Mouse (Mus musculus): ENCODE measurements around the gene Tmem235. TPM values are rescaled to one million over a fixed set of nuclear protein-coding genes. Genes with fewer than 3 reads are reported as not detected.

Gene Tmem235
- polyA plus RNA-seq, 1 experiment from 2014 or later = not detected

DNA sequence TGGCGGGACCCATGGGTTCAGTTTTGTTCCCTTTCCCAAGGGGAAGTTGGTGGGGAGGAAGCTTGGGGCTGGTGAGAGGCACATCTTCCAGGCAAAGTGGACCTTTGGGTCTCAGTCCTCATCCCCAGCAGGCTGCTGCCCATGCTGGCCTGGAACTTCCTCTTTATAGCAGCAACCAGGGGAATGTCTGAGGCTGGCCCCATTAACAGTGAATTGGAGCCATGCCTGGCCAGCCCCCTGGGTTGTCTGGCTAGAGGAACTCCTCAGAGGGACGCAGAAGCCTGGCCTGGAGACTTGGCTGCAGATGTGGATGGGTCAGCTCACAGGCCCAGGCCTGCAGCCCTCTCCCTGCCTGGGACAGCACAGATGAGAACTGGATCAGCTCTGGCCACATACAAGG lies 4.3 kb downstream of the Tmem235 start:
- H3K27me3 ChIP-seq (ENCODE audit: control insufficient read depth, insufficient read depth, low read length) = peaks cover 11% of the 10 kb centered on the region; the same call in 1 of the 2 replicates
- no peak overlapping the region for H3K4me3 ChIP-seq (replicated peaks; ENCODE audit: low read depth, low read length)
- H3K4me2 ChIP-seq (ENCODE audit: low read length) = no peak overlapping the region
- H3K36me3 ChIP-seq (ENCODE audit: control insufficient read depth, insufficient read depth, low read length) = no peaks in the 10 kb centered on the region
- no peak for DNase-seq
- peaks cover 14% of the 10 kb centered on the region for H3K4me1 ChIP-seq (ENCODE audit: control insufficient read depth, insufficient read depth, low read length)
- no peaks in the 10 kb centered on the region for H3K9me3 ChIP-seq (ENCODE audit: control insufficient read depth, low read length)
- WGBS = 80% methylated on average over 2 of the region's 2 CpGs
- no peak overlapping the region for H3K27ac ChIP-seq (replicated peaks; ENCODE audit: low read depth, low read length)
- no peak for ATAC-seq (ENCODE audit: low FRiP score, low TSS enrichment)
- no peak overlapping the region for H3K9ac ChIP-seq (replicated peaks; ENCODE audit: low read length)

DNA sequence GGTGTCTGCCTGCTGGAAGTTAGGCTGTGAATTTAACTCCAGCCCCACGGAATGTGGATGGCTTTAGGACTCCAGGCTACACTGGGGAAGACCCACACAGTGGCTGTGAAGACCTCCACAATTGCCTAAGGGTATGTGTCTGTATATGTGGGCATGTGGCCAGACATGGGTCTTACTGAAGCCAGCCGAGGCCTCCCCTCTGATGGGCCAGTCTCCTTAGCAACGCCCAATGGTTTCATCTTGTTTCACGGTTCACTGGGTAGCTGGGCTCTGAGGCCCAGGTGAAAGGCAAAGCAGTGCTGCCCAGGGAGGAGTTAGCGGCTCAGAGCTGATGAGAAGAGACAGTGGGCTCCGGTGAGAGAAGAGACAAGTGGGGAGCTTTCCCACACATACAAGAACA lies 5.4 kb downstream of the Tmem235 start:
- Histone ChIP-seq H3K9ac (replicated peaks; ENCODE audit: low read length) (0 out of 2 replicates have a peak overlapping the region, but pooled peaks have one; percentile 20), H3K36me3 (ENCODE audit: control insufficient read depth, insufficient read depth, low read length) (no peaks in the 10 kb centered on the region), H3K4me1 (ENCODE audit: control insufficient read depth, insufficient read depth, low read length) (peaks cover 14% of the 10 kb centered on the region), H3K4me2 (ENCODE audit: low read length) (no peak overlapping the region), H3K27me3 (ENCODE audit: control insufficient read depth, insufficient read depth, low read length) (peaks cover 4% of the 10 kb centered on the region; the same call in 1 of the 2 replicates), H3K9me3 (ENCODE audit: control insufficient read depth, low read length) (no peaks in the 10 kb centered on the region), H3K4me3 (replicated peaks; ENCODE audit: low read depth, low read length) (no peak overlapping the region), H3K27ac (replicated peaks; ENCODE audit: low read depth, low read length) (peak overlapping the region; percentile 71)
- DNase-seq (peak; percentile 75), ATAC-seq (ENCODE audit: low FRiP score, low TSS enrichment) (no peak; the same call in 1 of the 2 replicates)
- 9% methylated on average over 6 of the region's 6 CpGs for WGBS

DNA sequence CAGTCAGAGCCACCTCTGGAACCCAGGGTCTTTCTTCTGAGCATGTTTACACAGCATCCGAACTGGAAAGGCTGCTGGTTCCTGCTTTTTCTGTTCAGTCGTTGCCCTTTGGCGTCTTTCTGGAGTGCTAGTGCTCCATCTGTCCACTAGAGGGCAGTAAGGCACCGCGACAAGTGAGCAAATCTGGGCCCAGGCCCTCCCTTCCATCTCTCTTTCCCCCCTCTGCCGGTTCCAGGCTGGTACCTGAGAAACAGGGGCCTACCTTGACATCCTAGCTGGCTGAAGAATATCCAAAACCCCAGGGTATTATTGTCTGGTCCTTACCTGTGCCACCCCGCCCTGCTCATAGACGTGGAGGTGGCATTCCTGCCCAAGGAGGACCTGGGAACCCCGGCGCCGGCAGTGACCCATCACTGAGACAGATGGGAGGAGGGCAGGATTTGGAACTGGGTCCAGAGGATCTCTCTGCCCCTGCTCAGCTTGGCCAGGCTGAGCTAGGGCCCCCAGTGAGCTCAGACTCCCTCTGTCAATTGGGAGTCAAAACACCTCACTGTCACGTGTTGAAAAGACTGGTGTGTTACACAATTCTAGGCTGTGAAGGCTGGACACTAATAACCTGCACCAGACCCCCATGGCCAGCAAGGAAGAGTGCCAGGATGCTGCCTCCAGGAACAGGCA lies 10.3 kb downstream of the Tmem235 start:
- ATAC-seq (ENCODE audit: low FRiP score, low TSS enrichment) (no peak; the same call in 1 of the 2 replicates), DNase-seq (peak; percentile 94)
- Histone ChIP-seq H3K27me3 (ENCODE audit: control insufficient read depth, insufficient read depth, low read length) (no peaks in the 10 kb centered on the region), H3K27ac (replicated peaks; ENCODE audit: low read depth, low read length) (no peak overlapping the region), H3K4me2 (ENCODE audit: low read length) (0 out of 2 replicates have a peak overlapping the region, but pooled peaks have one; percentile 17), H3K9me3 (ENCODE audit: control insufficient read depth, low read length) (no peaks in the 10 kb centered on the region), H3K4me3 (replicated peaks; ENCODE audit: low read depth, low read length) (no peak overlapping the region), H3K9ac (replicated peaks; ENCODE audit: low read length) (peak overlapping the region; percentile 39; the same call in 1 of the 2 replicates), H3K36me3 (ENCODE audit: control insufficient read depth, insufficient read depth, low read length) (no peaks in the 10 kb centered on the region), H3K4me1 (ENCODE audit: control insufficient read depth, insufficient read depth, low read length) (peaks cover 17% of the 10 kb centered on the region)
- 33% methylated on average over 12 of the region's 12 CpGs for WGBS

DNA sequence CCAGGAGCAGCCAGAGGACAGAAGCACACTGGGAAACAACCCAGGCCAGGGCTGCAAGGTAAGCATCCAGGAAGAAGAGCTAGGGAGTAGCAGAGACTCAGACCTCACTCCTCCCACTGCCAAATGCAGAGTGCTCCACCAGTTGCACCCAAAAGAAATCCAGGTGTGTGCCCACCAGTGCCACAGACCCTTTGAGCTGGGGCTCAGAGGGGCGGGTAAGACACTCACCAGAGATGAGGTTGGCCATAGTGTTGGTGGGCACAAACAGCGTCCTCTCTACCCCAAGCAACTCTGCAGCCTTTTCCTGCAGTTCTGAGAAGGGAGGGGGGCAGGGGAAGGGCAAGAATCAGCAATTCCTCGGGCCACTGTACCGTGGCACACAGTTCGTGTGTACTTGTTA lies 10.8 kb downstream of the Tmem235 start:
- H3K9ac ChIP-seq (replicated peaks; ENCODE audit: low read length) = no peak overlapping the region
- no peaks in the 10 kb centered on the region for H3K36me3 ChIP-seq (ENCODE audit: control insufficient read depth, insufficient read depth, low read length)
- H3K27ac ChIP-seq (replicated peaks; ENCODE audit: low read depth, low read length) = no peak overlapping the region
- WGBS = 65% methylated on average over 5 of the region's 5 CpGs
- no peaks in the 10 kb centered on the region for H3K27me3 ChIP-seq (ENCODE audit: control insufficient read depth, insufficient read depth, low read length)
- no peak overlapping the region for H3K4me2 ChIP-seq (ENCODE audit: low read length)
- ATAC-seq (ENCODE audit: low FRiP score, low TSS enrichment) (no peak), DNase-seq (no peak)
- no peaks in the 10 kb centered on the region for H3K9me3 ChIP-seq (ENCODE audit: control insufficient read depth, low read length)
- H3K4me1 ChIP-seq (ENCODE audit: control insufficient read depth, insufficient read depth, low read length) = peaks cover 12% of the 10 kb centered on the region
- H3K4me3 ChIP-seq (replicated peaks; ENCODE audit: low read depth, low read length) = no peak overlapping the region

DNA sequence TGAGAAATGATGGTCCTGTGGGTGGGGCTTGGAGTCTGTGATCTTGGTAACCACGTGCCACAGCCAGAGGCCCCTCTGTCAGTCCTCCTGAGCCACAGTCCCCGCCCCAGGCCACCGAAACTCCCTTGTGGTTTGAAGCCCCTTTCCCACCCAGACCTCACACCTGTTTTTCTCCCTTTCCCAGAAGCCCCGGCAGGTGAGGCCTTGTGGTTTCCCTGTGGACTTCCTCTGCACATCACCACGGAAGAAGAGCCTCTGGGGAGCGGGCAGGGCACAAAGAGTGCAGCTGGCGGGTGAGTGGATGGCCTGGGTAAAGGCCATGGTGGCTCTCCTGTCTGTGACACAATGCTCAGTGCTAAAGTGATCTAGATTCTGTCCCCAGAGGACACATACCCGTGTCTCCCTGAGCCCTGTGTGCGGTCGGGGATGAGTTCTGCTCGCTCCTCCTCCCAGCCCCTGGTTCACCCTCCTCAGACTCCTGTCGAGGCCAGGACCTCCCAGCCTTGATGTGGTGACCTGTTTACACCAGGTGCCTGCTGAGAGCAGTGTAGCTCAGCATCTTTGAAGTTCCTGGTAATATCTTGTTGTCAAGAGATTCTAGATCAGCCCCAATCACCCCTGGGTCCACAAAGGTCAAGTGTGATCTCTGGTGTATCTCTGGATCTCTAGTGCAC lies 11.5 kb downstream of the Tmem235 start:
- no peak overlapping the region for H3K27ac ChIP-seq (replicated peaks; ENCODE audit: low read depth, low read length)
- H3K27me3 ChIP-seq (ENCODE audit: control insufficient read depth, insufficient read depth, low read length) = no peaks in the 10 kb centered on the region
- H3K9me3 ChIP-seq (ENCODE audit: control insufficient read depth, low read length) = no peaks in the 10 kb centered on the region
- peaks cover 10% of the 10 kb centered on the region for H3K4me1 ChIP-seq (ENCODE audit: control insufficient read depth, insufficient read depth, low read length)
- H3K9ac ChIP-seq (replicated peaks; ENCODE audit: low read length) = no peak overlapping the region
- ATAC-seq (ENCODE audit: low FRiP score, low TSS enrichment) (no peak), DNase-seq (no peak)
- WGBS = 64% methylated on average over 12 of the region's 12 CpGs
- no peaks in the 10 kb centered on the region for H3K36me3 ChIP-seq (ENCODE audit: control insufficient read depth, insufficient read depth, low read length)
- H3K4me3 ChIP-seq (replicated peaks; ENCODE audit: low read depth, low read length) = no peak overlapping the region; the same call in 1 of the 2 replicates
- H3K4me2 ChIP-seq (ENCODE audit: low read length) = peak overlapping the region; percentile 97; the same call in 1 of the 2 replicates

DNA sequence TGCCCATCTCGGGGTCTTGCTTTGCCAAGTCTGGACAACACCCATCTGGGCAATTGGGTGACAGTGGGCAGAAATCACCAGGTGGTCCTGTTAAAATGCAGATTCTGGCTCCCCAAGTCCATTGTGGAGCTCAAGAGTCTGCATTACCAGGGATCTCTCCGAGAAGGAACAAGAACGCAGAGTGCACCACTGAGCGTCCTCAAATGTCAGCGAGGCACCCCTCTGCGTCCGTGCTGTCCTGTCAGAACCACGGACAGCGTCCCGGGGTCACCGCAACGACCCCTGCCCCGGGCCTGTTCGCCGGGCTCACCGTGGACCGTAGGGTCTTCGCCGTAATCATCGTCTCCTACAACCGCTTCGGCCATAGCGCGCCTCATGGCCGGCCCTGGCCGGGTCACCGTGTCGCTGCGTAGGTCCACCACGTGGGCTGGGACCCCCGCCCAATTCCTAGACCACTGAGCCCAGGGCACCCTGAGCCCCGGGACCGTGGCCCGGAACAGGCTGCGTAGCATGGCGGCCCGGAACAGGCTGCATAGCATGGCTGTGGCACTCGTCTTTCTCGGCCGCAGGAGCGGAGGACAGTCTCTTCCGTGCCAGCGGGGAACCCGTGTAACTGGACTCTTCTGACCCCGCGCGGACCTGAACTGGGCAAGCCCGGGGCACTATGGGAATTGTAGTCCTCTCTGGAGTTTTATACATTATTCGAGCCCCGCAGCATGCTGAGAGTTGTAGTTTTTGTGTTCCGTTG lies 12.5 kb downstream of the Tmem235 start, which contains the start of gene Tha1:
TSS of gene Tha1 (minus strand) at position 621 of the 748 bp plus-strand sequence.
- under 1% methylated on average over 51 of the region's 51 CpGs for WGBS
- H3K27ac ChIP-seq (replicated peaks; ENCODE audit: low read depth, low read length) = 0 out of 2 replicates have a peak within 1 kb of the TSS, but pooled peaks have one; percentile 26

DNA sequence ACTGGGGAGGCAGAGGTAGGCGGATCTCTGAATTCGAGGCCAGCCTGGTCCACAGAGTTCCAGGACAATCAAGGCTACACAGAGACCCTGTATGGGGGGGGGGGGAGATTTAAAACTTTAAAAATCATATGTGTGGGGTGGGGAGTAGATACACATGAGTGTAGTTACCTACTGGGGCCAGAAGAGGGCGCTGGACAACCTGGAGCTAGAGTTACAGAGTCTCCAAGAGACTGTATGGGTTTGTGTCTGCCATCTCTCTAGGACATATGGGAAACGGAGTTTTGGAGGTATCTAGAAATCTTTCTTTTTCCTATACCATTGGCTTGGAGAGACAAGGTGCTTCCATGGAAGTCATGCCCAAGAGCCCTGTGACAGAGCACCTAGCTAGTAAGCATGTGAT lies 13.9 kb downstream of the Tmem235 start:
- no peaks in the 10 kb centered on the region for H3K27me3 ChIP-seq (ENCODE audit: control insufficient read depth, insufficient read depth, low read length)
- ATAC-seq (ENCODE audit: low FRiP score, low TSS enrichment) (no peak), DNase-seq (no peak)
- no peak overlapping the region for H3K4me3 ChIP-seq (replicated peaks; ENCODE audit: low read depth, low read length)
- H3K9ac ChIP-seq (replicated peaks; ENCODE audit: low read length) = no peak overlapping the region
- H3K36me3 ChIP-seq (ENCODE audit: control insufficient read depth, insufficient read depth, low read length) = no peaks in the 10 kb centered on the region
- H3K4me1 ChIP-seq (ENCODE audit: control insufficient read depth, insufficient read depth, low read length) = peaks cover 23% of the 10 kb centered on the region
- H3K27ac ChIP-seq (replicated peaks; ENCODE audit: low read depth, low read length) = no peak overlapping the region
- WGBS = 60% methylated on average over 4 of the region's 4 CpGs
- H3K4me2 ChIP-seq (ENCODE audit: low read length) = no peak overlapping the region
- no peaks in the 10 kb centered on the region for H3K9me3 ChIP-seq (ENCODE audit: control insufficient read depth, low read length)

More for the DNA sequence above, 12.5 kb downstream of the Tmem235 start, which contains the start of gene Tha1:
- no peaks in the 10 kb centered on the region for H3K27me3 ChIP-seq (ENCODE audit: control insufficient read depth, insufficient read depth, low read length)
- DNase-seq (peak; percentile 89), ATAC-seq (ENCODE audit: low FRiP score, low TSS enrichment) (peak; percentile 68; the same call in 1 of the 2 replicates)
- peak within 1 kb of the TSS; percentile 80 for H3K9ac ChIP-seq (replicated peaks; ENCODE audit: low read length)
- no peaks in the 10 kb centered on the region for H3K9me3 ChIP-seq (ENCODE audit: control insufficient read depth, low read length)
- H3K4me3 ChIP-seq (replicated peaks; ENCODE audit: low read depth, low read length) = peak within 1 kb of the TSS; percentile 66
- H3K36me3 ChIP-seq (ENCODE audit: control insufficient read depth, insufficient read depth, low read length) = no peaks in the 10 kb centered on the region
- peaks cover 12% of the 10 kb centered on the region for H3K4me1 ChIP-seq (ENCODE audit: control insufficient read depth, insufficient read depth, low read length)
- peak within 1 kb of the TSS; percentile 97 for H3K4me2 ChIP-seq (ENCODE audit: low read length)

DNA sequence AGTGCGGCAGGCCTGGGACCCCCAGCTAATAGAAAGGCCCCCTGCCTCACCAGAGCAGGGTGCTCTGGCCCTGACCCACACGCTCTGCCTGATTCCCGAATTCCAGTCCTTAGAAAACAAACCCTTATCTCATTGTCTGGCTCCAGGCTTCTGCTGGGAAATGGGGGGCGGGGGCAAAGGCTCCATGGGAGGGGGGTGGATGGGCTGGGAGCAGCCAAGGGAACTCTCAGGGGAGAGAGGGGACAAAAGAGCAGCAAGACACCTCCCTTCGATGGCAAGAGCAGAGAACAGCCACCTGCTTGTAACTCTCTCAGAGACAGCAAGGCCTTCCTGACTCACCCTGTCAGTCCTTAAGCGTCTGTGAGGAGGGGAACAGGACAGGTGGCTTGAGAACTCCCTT lies 15.1 kb downstream of the Tmem235 start:
- 16% methylated on average over 6 of the region's 6 CpGs for WGBS

More for the DNA sequence above, 15.1 kb downstream of the Tmem235 start:
- no peaks in the 10 kb centered on the region for H3K36me3 ChIP-seq (ENCODE audit: control insufficient read depth, insufficient read depth, low read length)
- ATAC-seq (ENCODE audit: low FRiP score, low TSS enrichment) (no peak), DNase-seq (no peak)
- H3K4me3 ChIP-seq (replicated peaks; ENCODE audit: low read depth, low read length) = no peak overlapping the region
- H3K4me1 ChIP-seq (ENCODE audit: control insufficient read depth, insufficient read depth, low read length) = peaks cover 23% of the 10 kb centered on the region
- no peak overlapping the region for H3K4me2 ChIP-seq (ENCODE audit: low read length)
- H3K9me3 ChIP-seq (ENCODE audit: control insufficient read depth, low read length) = no peaks in the 10 kb centered on the region
- no peak overlapping the region for H3K27ac ChIP-seq (replicated peaks; ENCODE audit: low read depth, low read length)
- H3K27me3 ChIP-seq (ENCODE audit: control insufficient read depth, insufficient read depth, low read length) = no peaks in the 10 kb centered on the region
- no peak overlapping the region for H3K9ac ChIP-seq (replicated peaks; ENCODE audit: low read length)
